Mouse (Mus musculus): ENCODE data around the gene Avil.
A peak's percentile ranks its signal among the peaks of the same experiment; 100 is the strongest.

GRCm38 (mm10) chr10:126952375-126952774 is 48.1 kb upstream of the Avil start:
- TF ChIP-seq CTCF (IDR thresholded peaks at IDR 0.05; ENCODE audit: extremely low read depth, insufficient read length, insufficient replicate concordance, low read depth, low read length) (peak; percentile 28; the same call in 1 of the 2 replicates), POLR2A (IDR thresholded peaks at IDR 0.05; ENCODE audit: low read depth, low read length) (no peak)

All from small intestine, adult 2 months (tissue).